Mouse (Mus musculus): ENCODE measurements around the gene Spata13.

DNA sequence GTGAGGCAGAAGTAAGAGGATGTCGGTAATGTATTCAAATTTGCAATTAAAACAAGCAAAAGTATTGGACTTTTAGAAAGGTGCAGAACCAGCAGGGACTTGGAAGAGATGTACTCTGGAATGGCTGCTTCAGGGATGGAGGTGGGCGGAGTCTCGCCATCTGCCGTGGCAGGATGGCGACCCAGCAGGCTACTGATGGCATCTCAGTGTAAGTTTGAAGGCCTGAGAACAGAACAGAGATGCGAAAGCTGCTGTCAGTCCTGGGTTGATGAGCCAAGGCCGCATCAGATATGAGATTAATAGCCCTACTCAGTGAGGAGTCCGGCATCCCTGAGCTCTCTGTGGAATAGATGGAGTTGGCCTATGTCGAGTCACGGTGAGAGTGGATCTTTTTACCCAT, 65.2 kb downstream of the Spata13 start:
- TF ChIP-seq CTCF (IDR thresholded peaks at IDR 0.05; ENCODE audit: low read depth) = no peak
- TF ChIP-seq EP300 (optimal IDR thresholded peaks at IDR 0.05) = no peak
